Mouse (Mus musculus) C2C12 (cell line): ENCODE results near the gene Gm20388. TPM values are rescaled to one million over a fixed set of nuclear protein-coding genes. Genes with fewer than 3 reads are reported as not detected.

Experiments
- H3K27me3 ChIP-seq: one replicate; pipeline ENCODE4 v1.6.1; 2011; ENCODE audit not compliant: control insufficient read depth, insufficient read depth, insufficient read length
- H3K36me3 ChIP-seq: one replicate; pipeline ENCODE4 v1.6.1; 2011; ENCODE audit not compliant: control insufficient read depth, insufficient read depth
- H3K4me3 ChIP-seq: one replicate; pipeline ENCODE4 v1.5.1; 2011; ENCODE audit warnings: mild to moderate bottlenecking, control low read depth; ENCODE audit not compliant: poor library complexity, insufficient read depth, severe bottlenecking
- H3K79me2 ChIP-seq: one replicate; pipeline ENCODE4 v1.6.1; 2011; ENCODE audit not compliant: control insufficient read depth, insufficient read depth
- H3K79me3 ChIP-seq: one replicate; pipeline ENCODE4 v1.6.1; 2011; ENCODE audit warnings: low read depth, control low read depth
- H3ac ChIP-seq: one replicate; pipeline ENCODE3; 2011; ENCODE audit warnings: low read depth; ENCODE audit not compliant: control insufficient read depth, insufficient read length
- CEBPB ChIP-seq: IDR thresholded peaks from one replicate; pipeline ENCODE4 v1.6.1; 2011; ENCODE audit warnings: low read depth, mild to moderate bottlenecking, control low read depth, moderate library complexity
- CTCF ChIP-seq: IDR thresholded peaks from one replicate; pipeline ENCODE4 v1.5.1; 2011; ENCODE audit not compliant: control insufficient read depth, insufficient read depth, insufficient read length
- FOSL1 ChIP-seq: IDR thresholded peaks from one replicate; pipeline ENCODE4 v1.8.0; 2011; ENCODE audit warnings: mild to moderate bottlenecking, low read length; ENCODE audit not compliant: poor library complexity, insufficient read depth, severe bottlenecking
- MAX ChIP-seq: IDR thresholded peaks from one replicate; pipeline ENCODE4 v1.6.1; 2011; ENCODE audit warnings: mild to moderate bottlenecking, control low read depth
- MYOD1 ChIP-seq: IDR thresholded peaks from one replicate; pipeline ENCODE4 v1.6.1; 2011; ENCODE audit warnings: low read depth; ENCODE audit not compliant: control insufficient read depth, insufficient read length
- MYOG ChIP-seq: IDR thresholded peaks from one replicate; pipeline ENCODE4 v1.6.1; 2011; ENCODE audit not compliant: control insufficient read depth, insufficient read length; ENCODE audit errors: extremely low read depth
- USF1 ChIP-seq: IDR thresholded peaks from one replicate; pipeline ENCODE4 v1.6.1; 2011; ENCODE audit warnings: low read depth, mild to moderate bottlenecking, control low read depth, moderate library complexity
- polyA plus RNA-seq: library from polyadenylated mRNA; unstranded; fragments of >200 nt; fragmentation: generic; extraction: Trizol; gene quantifications from one replicate; pipeline ENCODE4 v1.2.1, GENCODE M21; 2012; ENCODE audit warnings: missing spikeins

Gm20388 gene
- polyA plus RNA-seq, 1 experiment, result 15.0 TPM

DNA sequence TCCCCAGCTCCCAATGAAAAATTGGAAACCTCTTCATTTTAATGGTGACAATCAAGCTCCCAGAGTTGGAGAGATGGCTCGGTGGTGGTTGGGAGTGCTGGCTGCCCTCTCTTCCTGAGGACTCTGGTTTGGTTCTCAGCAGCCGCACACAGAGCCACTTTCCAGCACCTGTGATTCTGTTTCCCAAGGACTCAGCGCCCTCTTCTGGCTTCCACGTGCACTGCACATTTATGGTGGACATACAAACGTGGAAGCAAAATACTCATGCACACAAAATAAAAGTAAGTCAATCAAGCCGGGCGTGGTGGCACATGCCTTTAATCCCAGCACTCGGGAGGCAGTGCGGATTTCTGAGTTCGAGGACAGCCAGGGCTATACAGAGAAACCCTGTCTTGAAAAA lies 333.9 kb downstream of the Gm20388 start:
- H3K27me3 ChIP-seq, result no peaks in the 10 kb centered on the region
- H3K79me3 ChIP-seq, result peaks cover 47% of the 10 kb centered on the region
- no peak for TF ChIP-seq MAX
- TF ChIP-seq USF1, result no peak
- no peak for TF ChIP-seq MYOG
- no peak for TF ChIP-seq MYOD1
- no peak for TF ChIP-seq FOSL1
- no peak for TF ChIP-seq CTCF
- no peak for TF ChIP-seq CEBPB
- H3K36me3 ChIP-seq, result peaks cover 37% of the 10 kb centered on the region
- H3K4me3 ChIP-seq, result no peak overlapping the region
- H3K79me2 ChIP-seq, result peaks cover 91% of the 10 kb centered on the region
- no peak overlapping the region for H3ac ChIP-seq

GRCm38 (mm10) chr8:120247618-120248017 lies 337.0 kb downstream of the Gm20388 start:
- no peak for TF ChIP-seq USF1
- no peak for TF ChIP-seq MYOG
- TF ChIP-seq CTCF, result no peak
- no peak for TF ChIP-seq CEBPB
- TF ChIP-seq FOSL1, result no peak
- no peak for TF ChIP-seq MAX
- no peak for TF ChIP-seq MYOD1

DNA sequence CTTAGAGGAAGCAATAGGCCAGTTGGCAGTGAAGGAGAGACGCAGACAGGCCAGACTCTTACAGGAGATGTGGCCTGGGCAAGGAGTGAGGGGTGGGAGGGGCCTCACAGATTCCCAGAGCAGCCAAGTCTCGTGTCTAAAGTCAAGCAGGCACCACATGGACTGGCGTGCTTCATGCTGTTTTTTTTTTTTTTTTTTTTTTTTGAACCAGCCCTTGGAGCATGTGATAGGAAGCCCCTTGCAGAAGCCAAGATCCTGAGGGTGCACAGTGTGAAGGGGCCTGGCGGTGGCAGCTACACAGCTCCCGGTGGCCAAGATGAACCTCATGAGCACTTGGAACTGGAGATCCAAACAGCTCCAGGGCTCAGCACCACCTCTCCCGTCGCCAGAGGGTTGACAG lies 337.4 kb downstream of the Gm20388 start:
- no peak overlapping the region for H3K4me3 ChIP-seq
- H3K27me3 ChIP-seq, result no peaks in the 10 kb centered on the region
- H3K79me3 ChIP-seq, result peaks cover 47% of the 10 kb centered on the region
- TF ChIP-seq MAX, result no peak
- TF ChIP-seq USF1, result no peak
- no peak for TF ChIP-seq FOSL1
- no peak for TF ChIP-seq CTCF
- H3K79me2 ChIP-seq, result peaks cover 85% of the 10 kb centered on the region
- no peak overlapping the region for H3ac ChIP-seq
- H3K36me3 ChIP-seq, result peaks cover 10% of the 10 kb centered on the region

More at GRCm38 (mm10) chr8:120247618-120248017, 337.0 kb downstream of the Gm20388 start:
- Histone ChIP-seq H3K79me3 (peaks cover 47% of the 10 kb centered on the region), H3K4me3 (no peak overlapping the region), H3K79me2 (peaks cover 85% of the 10 kb centered on the region), H3K27me3 (no peaks in the 10 kb centered on the region), H3K36me3 (peaks cover 11% of the 10 kb centered on the region), H3ac (no peak overlapping the region)

DNA sequence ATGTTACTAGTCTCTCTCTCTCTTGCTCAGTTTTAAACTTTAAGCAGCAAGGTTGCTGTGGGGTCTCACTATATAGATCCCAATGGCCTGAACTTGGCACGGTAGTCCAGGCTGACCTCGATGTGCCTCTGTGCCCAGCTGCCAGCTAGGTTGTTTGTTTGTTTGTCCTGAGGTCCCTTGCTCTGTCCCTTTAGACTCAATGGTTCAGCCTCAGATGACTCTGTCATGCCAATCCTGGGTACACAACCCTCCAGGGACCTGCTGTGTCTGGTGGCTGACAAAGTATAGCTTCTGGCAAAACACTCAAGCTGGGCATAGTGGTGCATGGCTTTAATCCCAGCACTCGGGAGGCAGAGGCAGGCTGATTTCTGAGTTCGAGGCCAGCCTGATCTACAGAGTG lies 337.8 kb downstream of the Gm20388 start:
- Histone ChIP-seq H3K4me3 (no peak overlapping the region), H3ac (no peak overlapping the region), H3K79me2 (peaks cover 85% of the 10 kb centered on the region), H3K36me3 (peaks cover 10% of the 10 kb centered on the region), H3K27me3 (no peaks in the 10 kb centered on the region), H3K79me3 (peaks cover 46% of the 10 kb centered on the region)
- no peak for TF ChIP-seq MYOD1
- no peak for TF ChIP-seq MYOG
- no peak for TF ChIP-seq CTCF
- no peak for TF ChIP-seq USF1
- TF ChIP-seq CEBPB, result no peak
- TF ChIP-seq FOSL1, result no peak
- no peak for TF ChIP-seq MAX

DNA sequence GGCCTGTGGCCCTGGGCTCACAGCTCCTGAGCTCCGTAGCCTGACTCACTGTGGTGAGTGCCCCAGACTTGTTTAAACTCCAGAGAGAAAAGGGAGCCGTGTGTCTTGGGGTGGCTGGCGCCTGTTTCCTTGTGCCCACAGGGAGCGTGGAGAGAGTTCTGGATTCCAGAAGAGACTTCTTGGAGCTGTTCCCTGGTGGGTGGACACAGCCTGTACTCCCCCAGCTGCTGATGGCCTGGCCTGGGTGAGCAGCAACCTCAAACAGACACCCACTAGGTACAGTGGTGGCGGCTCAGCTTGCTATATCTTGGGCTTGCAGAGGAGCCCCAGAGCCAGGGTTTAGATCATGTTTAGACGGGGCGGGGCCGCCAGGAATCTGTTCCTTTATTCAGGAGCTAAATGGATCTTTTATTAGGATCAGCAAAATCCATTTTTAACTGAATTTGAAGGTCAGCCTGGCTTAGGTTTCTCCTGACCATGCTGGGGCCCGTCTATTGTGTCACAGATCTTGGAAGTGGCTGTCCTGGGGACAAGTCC lies 339.2 kb downstream of the Gm20388 start:
- Histone ChIP-seq H3ac (no peak overlapping the region), H3K27me3 (no peaks in the 10 kb centered on the region), H3K79me2 (peaks cover 83% of the 10 kb centered on the region), H3K79me3 (peaks cover 36% of the 10 kb centered on the region), H3K36me3 (peaks cover 4% of the 10 kb centered on the region), H3K4me3 (no peak overlapping the region)
- TF ChIP-seq USF1, result no peak
- no peak for TF ChIP-seq CEBPB
- no peak for TF ChIP-seq MAX
- no peak for TF ChIP-seq MYOG
- TF ChIP-seq FOSL1, result no peak
- TF ChIP-seq CTCF, result no peak
- TF ChIP-seq MYOD1, result no peak

GRCm38 (mm10) chr8:120250750-120251410 lies 340.2 kb downstream of the Gm20388 start:
- H3K27me3 ChIP-seq, result no peaks in the 10 kb centered on the region
- no peak overlapping the region for H3ac ChIP-seq
- H3K4me3 ChIP-seq, result no peak overlapping the region
- peaks cover 29% of the 10 kb centered on the region for H3K79me3 ChIP-seq
- H3K36me3 ChIP-seq, result peaks cover 4% of the 10 kb centered on the region
- TF ChIP-seq MYOG (no peak), USF1 (no peak)
- H3K79me2 ChIP-seq, result peaks cover 81% of the 10 kb centered on the region
